Mouse (Mus musculus) hindbrain, embryonic 16.5 days (tissue): ENCODE measurements around the gene Drd1. TPM values are rescaled to one million over a fixed set of nuclear protein-coding genes. Genes with fewer than 3 reads are reported as not detected.

ENCODE experiments used
- ATAC-seq: fragments of 200-750 bp; cut with Nextera tagmentation; 2 replicates; pipeline ENCODE4 v1.8.0; 2017; ENCODE audit warnings: moderate TSS enrichment, moderate library complexity
- H3K27ac ChIP-seq: fragments of 300-500 bp; sonication (generic); 2 replicates; pipeline ENCODE4 v1.5.1; 2014; ENCODE audit warnings: low read depth, mild to moderate bottlenecking, control low read depth, low read length, moderate library complexity
- H3K27me3 ChIP-seq: fragments of 300-500 bp; sonication (generic); replicated peaks from 2 replicates; pipeline ENCODE4 v1.6.1; 2014; ENCODE audit warnings: low read length; ENCODE audit not compliant: control insufficient read depth, insufficient read depth
- H3K36me3 ChIP-seq: fragments of 300-500 bp; sonication (generic); 2 replicates; pipeline ENCODE4 v1.6.1; 2014; ENCODE audit warnings: mild to moderate bottlenecking, low read length, moderate library complexity, mixed read lengths; ENCODE audit not compliant: control insufficient read depth, insufficient read depth
- H3K4me1 ChIP-seq: fragments of 300-500 bp; sonication (generic); 2 replicates; pipeline ENCODE4 v1.6.1; 2014; ENCODE audit warnings: low read depth, low read length; ENCODE audit not compliant: control insufficient read depth, insufficient read depth
- H3K4me2 ChIP-seq: fragments of 300-500 bp; sonication (generic); 2 replicates; pipeline ENCODE4 v1.6.1; 2014; ENCODE audit warnings: mild to moderate bottlenecking, low read length, control low read depth, moderate library complexity
- H3K4me3 ChIP-seq: fragments of 300-500 bp; sonication (generic); 2 replicates; pipeline ENCODE4 v1.5.1; 2014; ENCODE audit warnings: mild to moderate bottlenecking, low read length, control low read depth, moderate library complexity
- H3K9ac ChIP-seq: fragments of 300-500 bp; sonication (generic); 2 replicates; pipeline ENCODE4 v1.6.1; 2014; ENCODE audit warnings: low read depth, mild to moderate bottlenecking, control low read depth, low read length, moderate library complexity
- H3K9me3 ChIP-seq: fragments of 300-500 bp; sonication (generic); 2 replicates; pipeline ENCODE4 v1.6.1; 2014; ENCODE audit warnings: mild to moderate bottlenecking, low read length, moderate library complexity; ENCODE audit not compliant: control insufficient read depth
- WGBS: fragments of 180-500 bp; shearing (Covaris S2); extraction: QIAGEN DNeasy Blood & Tissue Kit; methylation state at CpG from one replicate; pipeline ENCODE4 v1.1.7; 2014; 5-methylcytosine and 5-hydroxymethylcytosine counted together
- polyA plus RNA-seq: library from polyadenylated mRNA; unstranded; fragments of >200 nt; fragmentation: Nextera tagmentation; extraction: Ambion mirVana; gene quantifications from 2 replicates; pipeline ENCODE4 v1.2.1, GENCODE M21; 2015

The Drd1 gene
- polyA plus RNA-seq, 1 experiment from 2014 or later: 2.1 TPM

DNA sequence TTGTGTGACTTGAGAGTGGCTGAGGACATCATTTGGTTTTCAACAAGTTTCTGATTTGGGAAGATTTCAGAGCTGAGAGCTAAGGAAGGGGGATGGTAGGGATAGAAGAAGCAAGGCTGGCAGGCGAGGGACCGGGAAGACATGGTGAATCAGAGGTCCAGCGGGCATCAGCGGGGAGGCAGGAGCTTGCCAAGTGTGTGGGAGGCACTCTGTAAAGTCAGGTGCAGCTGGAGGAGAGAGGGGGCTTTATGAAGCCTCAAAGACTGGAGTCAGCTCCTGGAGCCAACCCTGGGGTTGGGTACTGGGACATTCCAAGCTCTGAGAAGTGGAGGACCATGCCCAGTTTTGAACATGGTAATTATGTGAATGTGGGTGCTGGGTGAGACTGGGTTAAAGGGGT lies 38.8 kb upstream of the Drd1 start:
- no peak; the same call in 1 of the 2 replicates for ATAC-seq
- Histone ChIP-seq H3K4me1 (no peaks in the 10 kb centered on the region), H3K4me3 (no peak overlapping the region), H3K9ac (no peak overlapping the region), H3K27me3 (no peaks in the 10 kb centered on the region), H3K36me3 (peaks cover 23% of the 10 kb centered on the region), H3K9me3 (no peaks in the 10 kb centered on the region), H3K27ac (no peak overlapping the region), H3K4me2 (no peak overlapping the region)
- WGBS: 77% methylated on average over 4 of the region's 4 CpGs

DNA sequence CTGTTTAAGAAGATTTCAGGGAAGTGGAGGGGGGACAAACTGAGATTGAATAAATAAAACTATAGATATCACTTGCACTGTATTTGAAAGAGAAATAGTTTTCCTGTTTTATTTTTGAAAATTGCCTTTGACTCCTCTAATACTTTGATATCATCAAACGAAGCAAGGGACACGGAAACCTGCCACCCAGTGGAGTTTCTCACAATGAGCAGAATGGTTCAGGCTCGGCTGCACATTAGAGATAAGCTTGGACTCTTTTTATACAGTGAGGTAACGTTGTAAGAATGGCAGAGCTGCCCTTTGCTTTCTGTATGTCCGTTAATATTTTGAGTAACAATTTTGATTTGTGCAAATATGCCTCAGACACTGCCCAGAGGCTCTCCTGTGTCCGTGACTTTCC lies 36.2 kb upstream of the Drd1 start:
- ATAC-seq: no peak
- Histone ChIP-seq H3K27me3 (no peaks in the 10 kb centered on the region), H3K36me3 (peaks cover 32% of the 10 kb centered on the region), H3K27ac (no peak overlapping the region), H3K4me2 (no peak overlapping the region), H3K9me3 (no peaks in the 10 kb centered on the region), H3K4me1 (no peaks in the 10 kb centered on the region), H3K4me3 (no peak overlapping the region), H3K9ac (no peak overlapping the region)
- WGBS: 86% methylated on average over 6 of the region's 6 CpGs

DNA sequence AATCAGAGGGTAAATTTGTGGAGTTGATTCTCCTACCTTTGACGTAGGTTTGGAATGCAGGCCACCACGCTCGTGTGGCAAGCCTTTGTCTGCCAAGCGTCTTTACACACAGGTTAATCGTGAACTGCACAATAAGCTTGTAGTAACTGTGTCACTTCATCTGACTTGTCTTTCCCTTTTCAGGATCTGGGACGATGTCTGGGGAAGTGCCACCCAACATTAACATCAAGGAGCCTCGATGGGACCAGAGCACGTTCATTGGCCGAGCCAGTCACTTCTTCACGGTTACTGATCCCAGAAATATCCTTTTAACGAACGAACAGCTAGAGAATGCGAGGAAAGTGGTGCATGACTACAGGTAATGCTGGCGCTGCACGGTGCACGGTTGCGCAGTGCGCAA lies 29.8 kb upstream of the Drd1 start:
- Histone ChIP-seq H3K4me2 (no peak overlapping the region), H3K4me1 (peaks cover 3% of the 10 kb centered on the region), H3K4me3 (no peak overlapping the region), H3K27ac (no peak overlapping the region), H3K9ac (no peak overlapping the region), H3K36me3 (peaks cover 19% of the 10 kb centered on the region), H3K27me3 (no peaks in the 10 kb centered on the region), H3K9me3 (no peaks in the 10 kb centered on the region)
- WGBS: 89% methylated on average over 18 of the region's 18 CpGs
- no peak for ATAC-seq

DNA sequence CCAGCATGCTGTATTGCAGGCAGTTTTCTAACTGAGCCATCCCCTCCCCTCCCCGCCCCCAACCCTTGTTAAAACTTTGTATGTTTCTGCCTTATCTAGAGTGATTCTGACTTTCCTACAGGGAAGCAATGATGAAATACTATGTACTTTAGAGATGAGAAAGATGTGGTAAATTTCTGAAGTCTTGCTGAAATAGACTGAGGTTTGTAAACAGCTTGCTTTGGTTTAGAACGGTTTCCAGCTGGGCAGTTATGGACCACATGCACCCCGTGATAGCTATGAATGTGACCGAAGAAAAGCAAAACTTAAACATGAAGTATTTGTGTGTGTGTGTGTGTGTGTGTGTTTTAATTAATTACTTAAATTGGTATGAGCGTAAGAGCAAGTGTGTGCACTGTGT lies 29.3 kb upstream of the Drd1 start:
- Histone ChIP-seq H3K4me2 (no peak overlapping the region), H3K4me3 (no peak overlapping the region)
- 89% methylated on average over 5 of the region's 5 CpGs for WGBS

DNA sequence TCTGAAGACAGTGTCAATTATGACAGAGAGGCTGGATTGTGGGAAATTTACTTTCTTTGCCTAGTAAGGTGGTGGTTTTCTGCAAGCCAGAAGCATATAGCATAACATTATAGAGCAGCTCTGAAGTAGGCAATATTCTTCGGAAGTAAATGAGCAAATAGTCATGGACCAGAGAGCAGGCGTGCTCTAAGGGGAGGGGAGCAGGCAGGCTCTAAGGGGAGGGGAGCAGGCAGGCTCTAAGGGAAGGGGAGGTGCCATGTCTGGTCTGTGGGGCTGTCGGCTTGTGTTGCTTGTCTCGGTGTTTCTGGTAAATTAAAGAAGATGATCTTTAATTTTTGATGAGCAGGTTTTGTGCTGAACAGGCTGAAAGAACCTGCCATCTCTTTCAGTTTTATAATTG lies 28.7 kb upstream of the Drd1 start:
- Histone ChIP-seq H3K4me1 (peaks cover 3% of the 10 kb centered on the region), H3K4me3 (no peak overlapping the region), H3K9ac (no peak overlapping the region), H3K27me3 (no peaks in the 10 kb centered on the region), H3K36me3 (peaks cover 11% of the 10 kb centered on the region), H3K9me3 (no peaks in the 10 kb centered on the region), H3K27ac (no peak overlapping the region), H3K4me2 (no peak overlapping the region)
- 37% methylated on average over 4 of the region's 4 CpGs for WGBS
- no peak for ATAC-seq

More for the DNA sequence above, 29.3 kb upstream of the Drd1 start:
- H3K9ac ChIP-seq: no peak overlapping the region
- no peaks in the 10 kb centered on the region for H3K27me3 ChIP-seq
- no peak for ATAC-seq
- H3K36me3 ChIP-seq: peaks cover 18% of the 10 kb centered on the region
- H3K4me1 ChIP-seq: peaks cover 3% of the 10 kb centered on the region
- H3K9me3 ChIP-seq: no peaks in the 10 kb centered on the region
- no peak overlapping the region for H3K27ac ChIP-seq

DNA sequence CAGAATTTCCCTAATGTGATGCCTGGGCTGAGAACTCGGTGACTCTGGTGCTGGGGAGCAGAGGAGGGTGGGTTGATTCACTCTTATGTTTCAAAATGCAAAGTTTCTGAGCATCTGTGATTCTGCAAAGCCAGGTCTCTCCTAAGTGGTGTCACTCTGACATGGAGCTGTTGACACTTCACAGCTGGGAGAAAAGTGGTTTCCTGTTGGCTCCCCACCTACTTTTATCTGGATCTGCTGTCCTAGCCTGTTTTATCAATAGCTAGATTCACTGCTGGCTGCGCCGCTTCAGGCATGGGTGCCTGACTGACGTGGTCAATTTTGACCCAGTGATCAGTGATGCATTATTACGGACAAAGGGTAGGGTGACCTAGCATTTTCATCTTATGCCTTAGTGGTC lies 27.4 kb upstream of the Drd1 start:
- H3K4me1 ChIP-seq: peaks cover 5% of the 10 kb centered on the region
- H3K4me3 ChIP-seq: no peak overlapping the region
- H3K9me3 ChIP-seq: no peaks in the 10 kb centered on the region
- no peak overlapping the region for H3K27ac ChIP-seq
- WGBS: 77% methylated on average over 5 of the region's 5 CpGs
- H3K9ac ChIP-seq: no peak overlapping the region
- H3K27me3 ChIP-seq: no peaks in the 10 kb centered on the region
- 0 out of 2 replicates have a peak, but pooled peaks cover 7% of the 10 kb centered on the region for H3K36me3 ChIP-seq
- no peak overlapping the region for H3K4me2 ChIP-seq
- no peak for ATAC-seq

DNA sequence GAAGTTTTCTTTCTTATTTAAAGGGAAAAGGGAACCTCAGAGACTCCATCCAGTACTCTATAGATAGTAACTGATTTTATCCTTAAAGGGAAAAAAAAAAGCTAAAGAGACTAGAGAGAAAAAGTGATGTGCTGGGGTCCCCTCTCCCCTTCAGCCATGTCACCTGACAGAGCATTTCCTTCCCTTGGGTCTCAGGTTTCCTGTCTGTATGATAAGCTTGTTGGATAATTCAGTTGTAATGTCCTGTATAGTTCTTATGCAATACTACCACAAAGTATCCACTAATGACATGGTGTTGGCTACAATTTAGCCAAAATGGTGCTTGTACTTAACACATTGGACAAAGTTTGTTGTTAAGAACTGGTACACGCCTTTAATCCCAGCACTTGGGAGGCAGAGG lies 25.3 kb upstream of the Drd1 start:
- H3K9me3 ChIP-seq: no peaks in the 10 kb centered on the region
- H3K27me3 ChIP-seq: no peaks in the 10 kb centered on the region
- H3K4me2 ChIP-seq: no peak overlapping the region
- no peak overlapping the region for H3K4me3 ChIP-seq
- H3K27ac ChIP-seq: no peak overlapping the region
- ATAC-seq: no peak
- no peak overlapping the region for H3K9ac ChIP-seq
- no peaks in the 10 kb centered on the region for H3K36me3 ChIP-seq
- peaks cover 5% of the 10 kb centered on the region for H3K4me1 ChIP-seq
- 97% methylated on average over 1 of the region's 1 CpGs for WGBS

DNA sequence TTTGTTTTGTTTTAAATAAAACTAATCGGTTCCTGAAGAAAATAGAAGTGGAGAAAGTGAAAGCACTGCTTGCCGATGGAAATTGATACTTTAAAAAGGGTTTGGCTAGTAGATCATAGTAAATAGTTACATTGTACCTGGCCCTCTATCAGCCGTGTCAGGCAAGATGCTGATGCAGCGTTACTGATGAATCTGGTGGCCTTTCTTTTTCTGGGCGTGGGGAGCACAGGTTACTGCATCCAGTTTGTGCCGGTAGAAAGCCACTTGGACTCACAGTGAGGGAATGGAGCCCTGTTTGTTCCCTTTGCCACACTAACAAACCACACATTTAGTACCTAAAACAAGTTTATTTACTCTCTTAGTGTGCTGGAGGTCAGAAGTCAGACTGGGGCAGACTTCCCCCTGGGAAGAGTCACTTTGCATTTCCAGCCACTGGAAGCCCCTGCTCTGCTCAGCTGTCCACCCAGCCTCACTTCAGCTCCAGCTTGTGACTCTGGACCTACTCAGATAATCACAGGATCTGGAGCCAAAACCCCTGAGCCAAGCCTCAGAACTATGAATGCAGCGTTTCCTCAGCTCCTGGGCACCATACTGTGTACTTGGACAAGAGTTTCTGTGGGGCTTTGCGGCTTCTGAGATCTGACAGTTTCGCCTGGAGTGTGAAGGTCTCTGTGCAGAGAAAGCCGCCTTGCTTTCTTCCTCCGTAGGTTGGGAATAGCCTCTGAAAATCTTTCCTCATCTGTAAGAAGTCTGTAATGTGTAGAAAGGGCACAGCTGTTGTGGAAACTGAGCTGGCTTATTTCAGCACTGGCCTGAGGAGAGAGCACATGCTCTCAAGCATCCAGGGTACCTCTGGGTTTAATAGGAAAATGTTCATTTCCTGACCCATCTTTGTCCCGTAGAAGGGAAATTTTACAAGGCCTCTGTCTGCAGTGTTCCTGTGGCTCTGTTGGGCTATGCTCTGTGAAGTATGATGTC lies 24.6 kb upstream of the Drd1 start:
- H3K4me2 ChIP-seq: no peak overlapping the region
- no peak overlapping the region for H3K27ac ChIP-seq
- no peaks in the 10 kb centered on the region for H3K9me3 ChIP-seq
- WGBS: 71% methylated on average over 12 of the region's 12 CpGs
- ATAC-seq: no peak
- no peak overlapping the region for H3K9ac ChIP-seq
- H3K4me1 ChIP-seq: peaks cover 5% of the 10 kb centered on the region
- H3K4me3 ChIP-seq: no peak overlapping the region
- no peaks in the 10 kb centered on the region for H3K36me3 ChIP-seq
- no peaks in the 10 kb centered on the region for H3K27me3 ChIP-seq

DNA sequence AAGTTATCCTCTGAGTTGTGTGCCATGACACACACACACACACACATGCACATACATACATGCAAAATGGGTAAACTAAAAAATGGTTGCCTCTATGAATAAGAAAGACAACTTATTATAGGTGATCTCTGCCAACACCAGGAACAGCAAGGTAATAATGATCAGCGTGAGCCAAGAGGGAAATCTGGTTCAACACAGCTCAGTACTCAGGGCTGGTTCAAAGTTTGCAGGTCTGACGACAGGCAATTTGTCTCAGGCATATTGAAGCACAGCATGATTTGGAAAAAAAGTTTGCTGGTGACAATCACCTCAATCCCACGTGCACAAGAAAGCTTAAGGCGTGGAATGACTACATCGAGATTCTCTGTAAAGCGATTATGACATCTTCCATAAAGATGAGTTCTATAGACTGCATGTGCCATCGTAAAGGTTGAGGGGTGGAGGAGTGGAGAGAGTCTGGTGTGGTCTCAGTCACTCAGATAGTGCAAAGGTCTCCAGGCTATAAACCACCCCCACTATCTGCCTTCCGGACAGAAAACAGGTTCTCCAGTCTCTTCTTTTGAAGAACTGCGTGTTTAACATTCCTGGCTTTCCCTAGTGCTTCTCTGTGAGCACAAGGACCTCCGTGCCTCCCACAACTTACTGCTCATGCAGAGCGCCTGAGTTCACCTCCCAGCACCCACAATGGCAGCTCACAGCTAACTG lies 22.1 kb upstream of the Drd1 start:
- Histone ChIP-seq H3K27ac (no peak overlapping the region), H3K4me3 (no peak overlapping the region), H3K9me3 (no peaks in the 10 kb centered on the region), H3K27me3 (no peaks in the 10 kb centered on the region), H3K4me1 (peaks cover 14% of the 10 kb centered on the region), H3K9ac (no peak overlapping the region), H3K36me3 (no peaks in the 10 kb centered on the region), H3K4me2 (no peak overlapping the region)
- ATAC-seq: no peak
- WGBS: 80% methylated on average over 11 of the region's 11 CpGs
